Mouse (Mus musculus) left cerebral cortex, adult 9 months (tissue): ENCODE data around the gene Zfp322a.
"Not testable (repeated sequence)": the region's sequence is repeated elsewhere in the genome, so short reads cannot be mapped to it uniquely, and the experiment has no call there.

Experiments
- DNase-seq, 2 experiments: peaks; one replicate each; pipeline ENCODE4 v3.0.0; 2022; ENCODE audit warnings: low spot score in 2 of 2

The Zfp322a gene

DNA sequence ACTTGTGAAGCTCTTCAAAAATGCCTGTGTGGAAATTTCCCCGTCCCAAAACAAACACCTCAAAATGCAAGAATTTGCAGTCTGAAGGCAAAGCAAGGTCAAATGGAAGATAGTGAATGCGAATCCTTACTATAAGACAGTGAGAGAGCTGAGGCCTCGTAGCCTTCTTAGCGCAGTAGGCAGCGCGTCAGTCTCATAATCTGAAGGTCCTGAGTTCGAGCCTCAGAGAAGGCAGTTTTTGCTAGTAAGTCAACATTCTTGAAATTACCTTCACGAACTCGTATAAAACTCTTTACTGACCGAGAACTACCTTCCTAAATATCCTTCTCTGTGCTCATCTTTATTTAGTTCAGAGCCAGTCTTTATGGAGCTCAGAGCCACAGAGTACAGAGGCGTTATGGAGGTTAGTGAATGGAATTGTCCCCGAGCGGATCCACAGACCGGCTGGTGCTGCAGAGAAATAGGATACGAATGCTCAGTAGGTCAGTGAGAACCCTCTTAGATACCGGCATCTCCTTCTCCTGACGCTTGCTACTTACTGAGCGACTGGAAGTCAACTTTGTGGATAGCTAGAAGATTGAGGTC lies 51.6 kb downstream of the Zfp322a start:
- DNase-seq: no peak

DNA sequence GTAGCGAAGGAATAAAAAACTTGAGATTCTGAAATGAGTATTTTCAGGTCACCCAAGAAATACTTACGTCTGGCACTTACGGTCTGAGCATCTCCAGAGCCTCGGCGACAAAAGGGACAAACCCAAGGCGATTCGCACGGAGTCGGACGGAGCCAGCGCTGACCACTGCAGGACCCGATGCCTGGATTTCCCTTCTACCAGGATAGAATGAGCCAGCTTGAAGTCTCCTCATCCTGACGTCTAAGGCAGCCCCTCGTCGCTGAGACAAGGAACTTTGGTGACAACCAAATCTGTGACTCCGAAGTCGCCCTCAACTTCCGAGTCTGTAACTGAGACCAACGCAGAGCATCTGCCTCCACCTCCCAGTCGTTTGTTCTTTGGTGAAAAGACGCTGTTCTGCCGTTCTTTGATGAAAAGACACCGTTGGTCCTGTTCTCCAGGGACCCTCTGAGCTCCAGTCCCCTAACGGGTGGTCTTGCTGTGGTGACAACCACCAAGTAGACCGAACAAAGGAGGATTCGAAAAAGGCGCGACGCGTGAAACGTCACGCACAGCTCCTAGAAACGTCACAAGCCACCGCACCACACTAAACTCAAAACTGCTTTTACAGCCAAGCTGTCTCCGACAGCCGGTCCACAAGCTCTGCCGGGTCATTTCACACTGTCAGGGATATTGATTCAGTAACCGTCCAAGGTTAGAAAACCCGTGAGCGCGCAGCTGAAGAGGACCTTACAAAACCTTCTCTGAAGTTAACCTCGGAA lies 55.9 kb downstream of the Zfp322a start:
- no peak for DNase-seq

DNA sequence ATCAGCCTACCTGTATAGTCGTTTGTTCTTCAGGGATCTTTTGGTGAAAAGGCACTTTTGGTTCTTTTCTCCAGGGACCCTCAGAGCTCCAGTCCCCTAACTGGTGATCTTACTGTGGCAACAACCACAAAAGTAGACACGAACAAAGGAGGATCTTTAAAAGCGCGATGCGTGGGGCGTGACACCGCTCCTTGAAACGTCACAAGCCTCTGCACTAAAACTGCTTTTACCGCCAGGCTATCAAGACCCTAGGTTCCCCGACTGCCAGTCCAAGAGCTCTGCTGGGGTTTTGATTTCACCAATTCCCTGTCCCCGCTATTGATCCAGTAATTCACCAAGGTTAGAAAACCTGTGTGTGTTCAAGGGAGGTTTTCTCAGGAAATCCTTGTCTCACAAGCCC lies 59.0 kb downstream of the Zfp322a start:
- DNase-seq: no peak

DNA sequence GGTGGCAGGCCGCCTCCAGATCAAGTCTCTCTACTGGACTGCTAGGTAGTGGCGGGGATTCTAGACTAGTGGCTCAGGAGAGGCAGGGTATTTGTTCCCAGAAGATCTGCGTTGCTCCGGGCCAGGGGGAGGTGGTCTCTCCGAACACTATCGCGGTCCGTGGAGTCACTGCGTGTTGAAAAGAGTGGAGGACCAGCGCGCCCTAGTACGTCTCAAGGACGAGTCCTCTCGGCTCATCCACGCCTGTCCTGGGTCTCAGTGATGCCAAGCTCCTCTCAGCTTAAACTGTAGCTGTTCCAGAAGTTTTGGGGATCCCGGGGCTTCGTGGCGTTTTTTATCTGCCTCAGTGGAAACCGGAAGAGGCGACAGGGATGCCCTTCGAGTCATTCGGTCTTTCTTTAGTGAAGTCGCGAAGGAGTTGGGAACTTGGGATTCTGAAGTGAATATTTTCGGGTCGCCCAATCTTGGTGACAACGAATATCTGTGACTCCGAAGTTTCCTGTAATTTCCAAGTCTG lies 59.5 kb downstream of the Zfp322a start:
- DNase-seq: no peak

- not testable (repeated sequence) for DNase-seq
Measured at GRCm38 (mm10) chr13:23308639-23309307, 60.2 kb downstream of the Zfp322a start.

DNA sequence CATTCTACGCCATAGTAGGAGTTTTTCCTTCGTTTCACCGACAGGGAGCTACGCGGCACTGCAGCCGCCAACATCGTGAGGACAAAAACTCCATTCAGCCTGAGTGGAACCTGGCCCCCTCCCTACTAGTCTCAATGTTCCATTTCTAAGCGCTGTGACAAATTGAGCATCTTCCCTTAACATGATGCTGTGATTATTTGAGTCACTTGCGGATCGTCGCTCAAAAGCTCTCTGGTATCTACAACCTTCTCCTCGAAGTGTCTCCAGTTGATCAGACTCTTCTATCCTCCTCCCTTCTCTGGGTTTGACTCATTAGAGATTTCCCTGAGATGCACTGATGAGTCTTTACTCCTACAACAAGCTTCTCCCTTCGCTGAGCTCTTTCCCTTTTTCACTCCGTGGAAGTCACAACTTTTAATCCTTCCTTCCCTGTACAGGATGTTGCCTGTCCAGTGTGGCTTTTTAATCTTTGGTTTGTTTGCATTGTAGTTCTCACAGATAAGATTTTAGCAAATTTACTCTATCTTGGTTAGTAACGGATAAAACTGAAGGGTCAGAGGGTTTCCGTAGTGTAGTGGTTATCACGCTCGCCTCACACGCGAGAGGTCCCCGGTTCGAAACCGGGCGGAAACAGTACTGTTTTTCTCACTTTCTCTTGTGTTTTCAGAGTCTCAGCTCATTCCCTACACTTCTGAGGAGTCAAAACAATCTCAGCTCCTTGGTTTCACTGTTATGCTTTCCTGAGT lies 61.8 kb downstream of the Zfp322a start:
- no peak for DNase-seq

DNA sequence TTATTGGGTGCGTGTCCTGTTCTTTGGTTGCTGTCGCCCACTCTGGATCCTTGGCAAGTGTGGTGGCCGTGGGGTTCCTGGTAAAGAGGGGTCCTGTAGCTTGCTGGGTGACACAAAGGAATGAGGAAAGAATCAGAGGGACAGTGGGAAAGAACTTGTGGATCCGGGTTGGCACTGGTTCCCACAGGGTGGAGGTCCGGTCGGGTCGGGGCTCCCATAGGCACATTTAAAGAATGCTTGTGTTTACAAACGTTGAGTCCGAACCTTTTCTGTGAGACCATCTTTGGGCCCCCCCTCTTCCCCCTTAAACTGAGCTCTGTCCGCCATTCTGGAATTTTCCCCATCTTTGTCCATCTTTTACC lies 62.3 kb downstream of the Zfp322a start:
- no peak for DNase-seq
